Mouse (Mus musculus) megakaryocyte, embryonic 14.5 days (primary cell): ENCODE measurements around the gene Phf21a. TPM values are rescaled to one million over a fixed set of nuclear protein-coding genes. Genes with fewer than 3 reads are reported as not detected.
A peak's percentile ranks its signal among the peaks of the same experiment; 100 is the strongest.

ENCODE experiments used
- H3K27me3 ChIP-seq: replicated peaks from 2 replicates; pipeline ENCODE3; 2012; ENCODE audit warnings: inconsistent platforms
- H3K36me3 ChIP-seq: replicated peaks from 2 replicates; pipeline ENCODE3; 2012; ENCODE audit warnings: low read length, inconsistent platforms, mixed read lengths
- H3K4me1 ChIP-seq: 2 replicates; pipeline ENCODE4 v1.6.1; 2012; ENCODE audit warnings: inconsistent platforms
- H3K4me3 ChIP-seq: replicated peaks from 2 replicates; pipeline ENCODE3; 2012; ENCODE audit warnings: moderate library complexity, mild to moderate bottlenecking, inconsistent platforms
- H3K9me3 ChIP-seq: 2 replicates; pipeline ENCODE4 v1.6.1; 2012; ENCODE audit warnings: inconsistent platforms
- FLI1 ChIP-seq: IDR thresholded peaks from 2 replicates; pipeline ENCODE4 v1.6.1; 2012; ENCODE audit warnings: low read length, inconsistent platforms, mixed read lengths
- GATA1 ChIP-seq: IDR thresholded peaks from 3 replicates; pipeline ENCODE4 v1.6.1; 2012; ENCODE audit warnings: mixed read lengths, low read length, inconsistent platforms, borderline replicate concordance
- polyA plus RNA-seq: library from polyadenylated mRNA; stranded (reverse); fragments of >175 nt; gene quantifications from 2 replicates; pipeline ENCODE4 v1.2.3, GENCODE M21; 2012; ENCODE audit warnings: low replicate concordance; ENCODE audit not compliant: insufficient read depth

Gene Phf21a
- polyA plus RNA-seq, 1 experiment: 19.0 TPM

DNA sequence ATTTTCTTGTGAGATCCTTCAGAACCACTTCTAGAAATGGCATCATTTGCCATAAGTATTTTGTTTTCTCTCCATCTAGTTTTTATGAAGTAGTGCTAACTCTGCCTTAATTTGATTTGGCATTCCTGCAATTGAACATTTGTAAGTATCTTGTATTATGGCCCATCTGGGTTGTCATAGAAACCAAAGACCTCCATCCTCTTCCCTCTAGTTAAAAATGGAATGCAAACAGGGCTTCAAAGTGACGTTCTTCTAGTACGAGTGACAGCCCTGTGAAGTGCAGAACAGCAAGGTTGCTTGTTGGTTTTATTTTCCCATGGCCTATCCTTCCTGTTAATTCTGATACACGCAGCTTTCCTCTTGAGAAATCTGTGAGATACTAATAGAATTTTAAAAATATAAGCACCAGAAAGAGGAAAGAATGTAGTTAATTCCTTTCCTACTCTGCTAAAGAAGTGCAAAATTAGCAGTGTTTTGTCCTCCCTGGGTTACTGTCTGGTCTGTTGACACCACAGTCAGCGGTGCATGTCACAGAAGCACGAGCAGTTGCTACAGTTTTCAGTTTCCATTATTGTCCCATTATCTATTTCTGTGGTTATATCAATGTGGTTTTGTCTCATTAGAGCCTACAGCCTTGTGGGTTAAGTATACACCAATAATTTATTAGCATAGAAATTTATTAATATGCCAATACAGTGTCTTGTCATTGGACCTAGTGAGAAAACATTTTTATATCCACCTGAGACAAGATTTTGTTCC lies 209.1 kb downstream of the Phf21a start:
- no peaks in the 10 kb centered on the region for H3K9me3 ChIP-seq
- H3K27me3 ChIP-seq: no peaks in the 10 kb centered on the region
- no peak overlapping the region for H3K4me3 ChIP-seq
- H3K4me1 ChIP-seq: peaks cover 42% of the 10 kb centered on the region; the same call in 1 of the 2 replicates
- TF ChIP-seq GATA1 (no peak), FLI1 (no peak)
- H3K36me3 ChIP-seq: no peaks in the 10 kb centered on the region

GRCm38 (mm10) chr2:92312542-92312941 lies 219.6 kb downstream of the Phf21a start:
- no peaks in the 10 kb centered on the region for H3K9me3 ChIP-seq
- H3K27me3 ChIP-seq: no peaks in the 10 kb centered on the region
- no peak for TF ChIP-seq FLI1
- no peak for TF ChIP-seq GATA1
- no peak overlapping the region for H3K4me3 ChIP-seq
- peaks cover 24% of the 10 kb centered on the region for H3K4me1 ChIP-seq
- peaks cover 34% of the 10 kb centered on the region for H3K36me3 ChIP-seq

GRCm38 (mm10) chr2:92314031-92314430 lies 221.1 kb downstream of the Phf21a start:
- Histone ChIP-seq H3K27me3 (no peaks in the 10 kb centered on the region), H3K4me1 (peaks cover 24% of the 10 kb centered on the region), H3K36me3 (peaks cover 30% of the 10 kb centered on the region), H3K9me3 (no peaks in the 10 kb centered on the region), H3K4me3 (no peak overlapping the region)
- TF ChIP-seq FLI1: no peak
- no peak for TF ChIP-seq GATA1

GRCm38 (mm10) chr2:92316652-92317051 lies 223.7 kb downstream of the Phf21a start:
- TF ChIP-seq GATA1 (no peak), FLI1 (no peak)
- Histone ChIP-seq H3K4me1 (peaks cover 24% of the 10 kb centered on the region), H3K4me3 (peak overlapping the region; percentile 11), H3K36me3 (peaks cover 42% of the 10 kb centered on the region), H3K27me3 (no peaks in the 10 kb centered on the region), H3K9me3 (no peaks in the 10 kb centered on the region)

- Histone ChIP-seq H3K4me1 (peaks cover 24% of the 10 kb centered on the region), H3K27me3 (no peaks in the 10 kb centered on the region), H3K4me3 (no peak overlapping the region), H3K36me3 (peaks cover 44% of the 10 kb centered on the region), H3K9me3 (no peaks in the 10 kb centered on the region)
- no peak for TF ChIP-seq FLI1
- no peak for TF ChIP-seq GATA1
These were observed 224.3 kb downstream of the Phf21a start for GRCm38 (mm10) chr2:92317228-92317627.

DNA sequence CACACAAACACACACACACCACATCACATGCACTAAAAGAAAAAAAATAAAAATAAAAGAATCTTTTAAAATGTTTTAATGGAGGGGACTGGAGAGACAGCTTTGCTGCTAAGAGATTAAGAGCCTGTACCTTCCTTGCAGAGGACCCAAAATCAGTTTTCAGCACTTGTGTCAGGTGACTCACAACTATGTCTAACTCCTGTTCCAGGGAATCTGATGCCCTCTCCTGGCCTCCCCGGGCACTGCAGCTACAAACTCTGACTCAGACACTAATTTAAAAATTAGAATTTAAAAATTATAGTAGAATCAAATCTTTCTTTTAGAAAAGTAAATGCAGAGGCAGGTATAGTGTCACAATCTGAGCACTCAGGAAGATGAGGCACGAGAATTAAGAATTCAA lies 229.8 kb downstream of the Phf21a start:
- Histone ChIP-seq H3K27me3 (no peaks in the 10 kb centered on the region), H3K9me3 (no peaks in the 10 kb centered on the region), H3K36me3 (peaks cover 78% of the 10 kb centered on the region), H3K4me1 (no peaks in the 10 kb centered on the region), H3K4me3 (no peak overlapping the region)
- TF ChIP-seq GATA1: no peak
- TF ChIP-seq FLI1: no peak

DNA sequence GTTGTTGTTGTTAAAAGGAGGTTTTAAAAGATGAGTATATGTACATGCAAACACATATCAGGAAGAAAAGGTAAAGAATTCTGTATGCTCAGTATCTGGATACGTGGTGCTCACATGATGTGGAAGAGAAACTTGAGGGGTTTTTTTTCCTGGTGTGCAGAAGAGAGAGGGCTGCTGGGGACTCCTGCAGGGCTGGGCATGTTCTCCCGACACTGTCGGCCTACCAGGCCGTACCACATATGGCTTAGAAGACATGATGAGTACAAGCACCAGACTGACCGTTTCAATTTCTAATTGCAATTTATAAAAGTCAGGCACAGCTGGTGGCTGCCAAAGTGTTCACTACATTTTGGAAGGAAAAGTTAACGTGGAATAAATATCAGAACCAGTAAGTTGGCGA lies 232.8 kb downstream of the Phf21a start:
- Histone ChIP-seq H3K4me3 (no peak overlapping the region), H3K27me3 (no peaks in the 10 kb centered on the region), H3K36me3 (peaks cover 93% of the 10 kb centered on the region), H3K9me3 (no peaks in the 10 kb centered on the region), H3K4me1 (0 out of 2 replicates have a peak, but pooled peaks cover 2% of the 10 kb centered on the region)
- TF ChIP-seq FLI1 (no peak), GATA1 (no peak)

DNA sequence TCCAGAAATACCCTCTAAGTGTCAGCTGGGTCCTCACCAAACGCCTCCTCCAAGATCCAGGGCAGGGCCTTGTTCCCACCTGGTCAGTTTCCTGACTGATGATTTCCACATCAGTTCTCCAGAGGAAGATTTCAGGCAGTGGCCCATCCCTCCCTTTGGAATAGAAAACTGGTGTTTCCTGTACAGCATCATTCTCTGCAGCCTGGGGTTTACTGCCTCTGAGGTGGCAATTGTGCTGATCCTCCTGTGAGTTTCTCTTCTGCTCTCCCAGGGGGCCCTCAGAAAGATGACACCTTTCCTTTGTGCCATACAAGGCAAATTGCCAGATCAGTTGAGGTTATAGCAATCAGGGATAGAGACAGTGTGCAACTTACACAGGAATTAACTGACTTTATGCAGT lies 233.3 kb downstream of the Phf21a start:
- Histone ChIP-seq H3K27me3 (no peaks in the 10 kb centered on the region), H3K9me3 (no peaks in the 10 kb centered on the region), H3K4me1 (0 out of 2 replicates have a peak, but pooled peaks cover 3% of the 10 kb centered on the region), H3K4me3 (no peak overlapping the region), H3K36me3 (peaks cover 93% of the 10 kb centered on the region)
- TF ChIP-seq FLI1: no peak
- TF ChIP-seq GATA1: no peak

DNA sequence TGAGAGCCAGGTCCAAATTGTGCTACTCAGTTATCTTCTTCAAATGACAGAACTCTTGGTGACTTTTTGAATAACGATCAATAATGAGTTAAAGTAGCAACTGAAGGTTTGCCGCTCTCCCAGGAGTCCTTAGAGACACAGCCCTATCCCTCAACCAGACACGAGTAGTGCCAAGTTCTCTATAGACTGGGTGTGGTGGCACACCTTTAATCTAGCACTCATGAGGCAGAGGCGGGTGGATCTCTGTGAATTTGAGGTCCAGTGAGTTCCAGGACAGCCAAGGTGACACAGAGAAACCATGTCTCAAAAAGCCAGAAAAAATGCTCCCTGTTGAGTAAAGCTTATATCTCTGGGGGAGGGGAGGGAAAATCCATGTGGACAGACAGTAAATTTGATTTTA lies 234.7 kb downstream of the Phf21a start:
- peaks cover 94% of the 10 kb centered on the region for H3K36me3 ChIP-seq
- no peak for TF ChIP-seq FLI1
- no peak for TF ChIP-seq GATA1
- H3K4me1 ChIP-seq: 0 out of 2 replicates have a peak, but pooled peaks cover 3% of the 10 kb centered on the region
- H3K4me3 ChIP-seq: no peak overlapping the region
- no peaks in the 10 kb centered on the region for H3K27me3 ChIP-seq
- no peaks in the 10 kb centered on the region for H3K9me3 ChIP-seq

- H3K4me3 ChIP-seq: no peak overlapping the region
- H3K9me3 ChIP-seq: no peaks in the 10 kb centered on the region
- peaks cover 93% of the 10 kb centered on the region for H3K36me3 ChIP-seq
- TF ChIP-seq GATA1 (no peak), FLI1 (no peak)
- 0 out of 2 replicates have a peak, but pooled peaks cover 3% of the 10 kb centered on the region for H3K4me1 ChIP-seq
- no peaks in the 10 kb centered on the region for H3K27me3 ChIP-seq
These were observed 235.3 kb downstream of the Phf21a start for GRCm38 (mm10) chr2:92328206-92328605.

GRCm38 (mm10) chr2:92330840-92331239 lies 237.9 kb downstream of the Phf21a start:
- TF ChIP-seq GATA1: no peak
- no peak for TF ChIP-seq FLI1
- peaks cover 12% of the 10 kb centered on the region for H3K4me1 ChIP-seq
- H3K4me3 ChIP-seq: no peak overlapping the region
- no peaks in the 10 kb centered on the region for H3K27me3 ChIP-seq
- no peaks in the 10 kb centered on the region for H3K9me3 ChIP-seq
- peaks cover 94% of the 10 kb centered on the region for H3K36me3 ChIP-seq
